Mouse (Mus musculus) left cerebral cortex, postnatal 4 days (tissue): ENCODE results near the gene Srr. TPM values are rescaled to one million over a fixed set of nuclear protein-coding genes. Genes with fewer than 3 reads are reported as not detected.

Source experiments
- DNase-seq: peaks from one replicate; pipeline ENCODE4 v3.0.0-alpha.2; 2022
- intact Hi-C: fragments of 180-260 bp; cut with DNase I; formaldehyde crosslinking; loops from one replicate; pipeline ENCODE4 v1.15.1; 2025
- microRNA-seq: library from miRNA; unstranded; fragments of <30 nt; microRNA quantifications from one replicate; pipeline ENCODE4 v1.2.0, GENCODE M21; 2022
- total RNA-seq, 2 experiments: library from RNA; stranded (reverse); gene quantifications; 2 replicates each; pipeline ENCODE4 v1.2.3; 2021

Srr gene
- total RNA-seq, 2 experiments from 2014 or later: 65.6 to 66.2 TPM

- DNase-seq: peak; percentile 95
- intact Hi-C loops: no loop called here
Observed at GRCm38 (mm10) chr11:74866640-74867039, 59.1 kb downstream of the Srr start.

DNA sequence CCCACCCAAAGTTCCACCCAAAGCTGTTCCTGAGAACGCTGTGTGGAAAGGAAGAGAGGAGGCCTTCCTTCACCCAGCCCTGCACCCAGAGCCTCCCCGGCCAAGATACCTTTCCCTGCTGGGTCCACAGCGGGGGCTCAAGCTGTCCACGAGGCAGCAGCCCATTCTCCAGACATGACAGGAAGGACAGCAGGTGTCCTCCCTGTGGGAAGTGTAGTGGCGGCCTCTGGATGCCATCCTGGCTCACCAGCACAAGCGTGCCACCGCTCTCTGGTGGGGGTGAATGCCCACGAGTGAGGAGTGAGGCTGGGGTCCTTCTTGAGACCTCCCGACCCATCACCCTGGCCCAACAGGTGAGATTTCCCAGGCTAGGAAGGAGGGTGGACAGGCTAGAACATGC lies 60.5 kb downstream of the Srr start:
- intact Hi-C loops: no loop called here
- no peak for DNase-seq

DNA sequence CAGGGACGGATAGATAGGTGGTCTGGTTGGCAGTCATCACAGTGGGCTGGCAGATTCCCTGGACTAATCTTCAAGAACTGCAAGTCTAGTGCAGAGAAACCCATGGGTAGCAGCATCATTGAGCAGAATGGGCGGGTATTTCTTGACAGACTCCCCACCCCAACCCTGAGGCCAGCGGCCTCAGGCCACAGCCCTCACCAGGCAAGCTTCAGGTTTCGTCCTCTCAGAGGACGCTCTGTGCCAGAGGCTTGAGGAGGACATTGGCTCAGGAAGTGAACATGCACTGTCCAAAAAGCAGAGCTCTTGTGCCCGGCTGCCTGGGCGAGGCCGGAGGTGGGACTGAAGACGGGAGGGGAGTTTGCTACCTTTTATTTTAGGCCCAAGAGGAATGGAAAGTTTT lies 61.3 kb downstream of the Srr start:
- intact Hi-C loops: no loop called here
- DNase-seq: no peak

DNA sequence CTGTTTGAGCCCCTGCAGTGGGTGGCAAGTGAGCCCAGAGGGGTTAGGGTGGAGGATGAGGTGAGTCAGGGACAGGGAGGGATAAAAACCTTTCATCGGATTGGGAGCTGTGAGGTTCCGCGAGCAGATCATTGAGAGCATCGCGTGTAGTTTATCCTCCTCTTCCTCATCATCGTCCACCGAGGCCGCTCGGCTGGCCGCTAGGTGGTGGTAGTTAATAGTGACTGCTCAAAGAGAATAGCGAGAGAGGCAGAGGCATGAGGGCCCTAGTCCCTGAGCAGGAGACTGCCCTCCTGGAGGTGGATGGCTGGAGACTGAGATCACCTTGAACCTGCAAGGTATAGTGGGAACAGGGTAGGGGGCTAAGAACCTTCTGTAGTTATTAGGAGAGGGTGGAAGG lies 62.3 kb downstream of the Srr start:
- intact Hi-C loops: no loop called here
- no peak for DNase-seq

GRCm38 (mm10) chr11:74862129-74862528 lies 63.6 kb downstream of the Srr start:
- intact Hi-C loops: no loop called here
- DNase-seq: no peak

DNA sequence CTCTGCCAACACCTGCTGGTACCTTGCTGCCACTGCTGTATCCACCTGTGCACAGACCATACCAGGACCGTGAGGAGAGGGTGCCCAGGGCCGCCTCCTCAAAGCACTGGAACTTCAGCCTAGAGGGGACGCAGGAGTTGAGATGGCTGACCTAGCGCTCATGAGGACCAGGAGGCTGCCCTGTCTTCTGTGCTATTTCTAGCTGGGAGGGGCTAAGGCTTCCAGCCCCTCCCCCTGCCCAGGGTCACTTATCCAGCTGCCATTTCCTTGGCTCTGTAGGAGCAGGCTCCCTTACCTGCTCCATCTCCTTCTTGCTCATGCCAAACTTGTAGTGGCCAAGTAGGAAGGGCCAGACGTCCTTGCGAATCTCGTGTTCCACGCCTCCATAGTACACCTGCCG lies 68.0 kb downstream of the Srr start:
- DNase-seq: no peak
- intact Hi-C loops: no loop called here

Small RNA genes within 50 kb of the gene (microRNA-seq; reads per million reads assigned to microRNA genes)
- 3.6 reads per million, percentile 6 among the genes with 10 or more reads in this experiment for gene Mir6926

Other genes with a start within 250 kb of the Srr start
- gene Pafah1b1, start 201.3 kb downstream of the Srr start, total RNA-seq: 100 to 1,000 TPM; 393 to 420 TPM
- gene Mettl16, start 155.1 kb downstream of the Srr start, total RNA-seq: 10 to 100 TPM; 23.0 to 25.5 TPM
- gene Mnt, start 95.0 kb downstream of the Srr start, total RNA-seq: 10 to 100 TPM; 36.7 to 36.8 TPM
- gene Sgsm2, start 28.9 kb downstream of the Srr start, total RNA-seq: 10 to 100 TPM; 65.3 to 72.8 TPM
- 10 to 100 TPM; 37.7 to 42.4 TPM for gene Tsr1, start 27.9 kb downstream of the Srr start, total RNA-seq
- 10 to 100 TPM; 30.5 to 31.2 TPM for gene Smg6, start 125 bp downstream of the Srr start, total RNA-seq
- gene Hic1, start 243.6 kb upstream of the Srr start, total RNA-seq: 1 to 10 TPM; 5.2 to 5.6 TPM